Mouse (Mus musculus) midbrain, embryonic 16.5 days (tissue): ENCODE results near the gene Gm973. TPM values are rescaled to one million over a fixed set of nuclear protein-coding genes. Genes with fewer than 3 reads are reported as not detected.
"Not testable (repeated sequence)": the region's sequence is repeated elsewhere in the genome, so short reads cannot be mapped to it uniquely, and the experiment has no call there.

Source experiments
- ATAC-seq: fragments of 200-750 bp; cut with Nextera tagmentation; 2 replicates; pipeline ENCODE4 v1.8.0; 2017; ENCODE audit warnings: moderate TSS enrichment
- H3K27ac ChIP-seq: fragments of 300-500 bp; sonication (generic); 2 replicates; pipeline ENCODE4 v1.5.1; 2014; ENCODE audit warnings: mild to moderate bottlenecking, low read length, mixed read lengths
- H3K27me3 ChIP-seq: fragments of 300-500 bp; sonication (generic); 2 replicates; pipeline ENCODE4 v1.6.1; 2014; ENCODE audit warnings: low read depth, low read length, mixed read lengths; ENCODE audit not compliant: control insufficient read depth, insufficient read depth
- H3K36me3 ChIP-seq: fragments of 300-500 bp; sonication (generic); 2 replicates; pipeline ENCODE4 v1.6.1; 2014; ENCODE audit warnings: mild to moderate bottlenecking, low read length, moderate library complexity, mixed read lengths; ENCODE audit not compliant: control insufficient read depth, insufficient read depth
- H3K4me1 ChIP-seq: fragments of 300-500 bp; sonication (generic); 2 replicates; pipeline ENCODE4 v1.6.1; 2014; ENCODE audit warnings: mild to moderate bottlenecking, low read length, mixed read lengths; ENCODE audit not compliant: control insufficient read depth, insufficient read depth
- H3K4me2 ChIP-seq: fragments of 300-500 bp; sonication (generic); 2 replicates; pipeline ENCODE4 v1.6.1; 2014; ENCODE audit warnings: mild to moderate bottlenecking, low read length, mixed read lengths
- H3K4me3 ChIP-seq: fragments of 300-500 bp; sonication (generic); 2 replicates; pipeline ENCODE4 v1.5.1; 2014; ENCODE audit warnings: low read depth, mild to moderate bottlenecking, low read length, moderate library complexity, mixed read lengths
- H3K9ac ChIP-seq: fragments of 300-500 bp; sonication (generic); 2 replicates; pipeline ENCODE4 v1.6.1; 2014; ENCODE audit warnings: low read depth, low read length, mixed read lengths
- H3K9me3 ChIP-seq: fragments of 300-500 bp; sonication (generic); replicated peaks from 2 replicates; pipeline ENCODE4 v1.6.1; 2014; ENCODE audit warnings: mild to moderate bottlenecking, low read length, mixed read lengths; ENCODE audit not compliant: control insufficient read depth, poor library complexity, severe bottlenecking
- WGBS: fragments of 180-500 bp; shearing (Covaris S2); extraction: QIAGEN DNeasy Blood & Tissue Kit; methylation state at CpG from one replicate; pipeline ENCODE4 v1.1.7; 2014; 5-methylcytosine and 5-hydroxymethylcytosine counted together
- polyA plus RNA-seq: library from polyadenylated mRNA; unstranded; fragments of >200 nt; fragmentation: Nextera tagmentation; extraction: Ambion mirVana; gene quantifications from 2 replicates; pipeline ENCODE4 v1.2.1, GENCODE M21; 2015

Gene Gm973
- polyA plus RNA-seq, 1 experiment from 2014 or later = 14.1 TPM

DNA sequence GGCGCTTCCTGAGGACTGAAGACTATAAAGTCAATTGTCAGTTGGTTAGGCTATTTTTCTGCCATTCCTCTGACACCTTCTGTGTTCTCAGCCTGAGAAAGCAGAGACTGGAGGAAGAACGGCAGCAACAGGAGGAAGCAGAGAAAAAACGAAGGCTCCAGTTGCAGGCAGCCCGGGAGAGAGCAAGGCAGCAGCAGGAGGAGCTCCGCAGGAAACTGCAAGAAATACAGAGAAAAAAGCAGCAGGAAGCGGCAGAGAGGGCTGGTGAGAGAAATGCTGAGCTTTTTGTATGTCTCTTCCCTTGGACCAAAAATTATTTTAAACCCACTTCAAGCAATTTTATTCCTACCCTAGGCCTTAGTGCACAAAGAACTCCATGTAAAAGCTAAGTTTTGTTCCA lies 117.0 kb downstream of the Gm973 start:
- WGBS = 36% methylated on average over 6 of the region's 6 CpGs
- H3K27ac ChIP-seq = no peak overlapping the region
- no peak overlapping the region for H3K4me3 ChIP-seq
- no peak overlapping the region for H3K9ac ChIP-seq
- H3K4me2 ChIP-seq = no peak overlapping the region
- no peaks in the 10 kb centered on the region for H3K9me3 ChIP-seq
- H3K27me3 ChIP-seq = no peaks in the 10 kb centered on the region
- H3K4me1 ChIP-seq = no peaks in the 10 kb centered on the region
- no peaks in the 10 kb centered on the region for H3K36me3 ChIP-seq
- no peak for ATAC-seq

DNA sequence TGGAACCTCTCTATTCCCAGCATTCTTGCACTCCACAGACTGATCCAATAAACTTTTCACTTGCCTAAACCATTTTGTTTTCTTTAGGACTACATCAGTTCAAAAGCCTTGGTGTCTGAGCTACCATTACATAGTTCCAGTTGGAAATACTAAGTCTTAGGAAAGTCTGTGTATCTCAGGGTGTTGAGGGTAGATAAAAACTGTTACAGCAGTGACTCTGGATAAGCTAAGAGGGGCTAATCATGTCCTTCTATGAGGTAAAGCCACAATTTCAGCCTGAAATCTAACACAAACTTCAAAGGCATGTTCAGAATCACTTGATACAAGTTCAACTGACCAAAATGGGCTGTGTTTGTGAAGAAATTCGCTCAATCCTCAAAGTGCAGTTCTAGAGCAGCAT lies 120.3 kb downstream of the Gm973 start:
- H3K27ac ChIP-seq = no peak overlapping the region
- no peaks in the 10 kb centered on the region for H3K36me3 ChIP-seq
- no peaks in the 10 kb centered on the region for H3K9me3 ChIP-seq
- H3K4me1 ChIP-seq = no peaks in the 10 kb centered on the region
- no peak overlapping the region for H3K4me2 ChIP-seq
- ATAC-seq = no peak
- H3K4me3 ChIP-seq = no peak overlapping the region
- no peaks in the 10 kb centered on the region for H3K27me3 ChIP-seq
- H3K9ac ChIP-seq = no peak overlapping the region
- WGBS = 78% methylated on average over 1 of the region's 1 CpGs

DNA sequence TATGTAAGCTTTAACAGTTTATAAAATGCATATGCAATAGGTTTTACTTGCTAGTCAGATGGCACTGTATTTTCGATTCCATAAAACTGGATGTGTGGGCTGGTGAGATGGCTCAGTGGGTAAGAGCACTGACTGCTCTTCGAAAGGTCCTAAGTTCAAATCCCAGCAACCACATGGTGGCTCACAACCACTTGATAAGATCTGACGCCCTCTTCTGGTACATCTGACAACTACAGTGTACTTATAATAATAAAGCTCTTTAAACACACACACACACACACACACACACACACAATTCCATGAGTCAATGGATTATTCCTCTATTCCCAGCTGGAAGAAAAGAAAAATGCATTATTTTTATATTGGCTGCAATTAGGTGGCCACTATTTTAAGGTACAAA lies 122.3 kb downstream of the Gm973 start:
- 87% methylated on average over 3 of the region's 3 CpGs for WGBS
- Histone ChIP-seq H3K4me1 (no peaks in the 10 kb centered on the region), H3K36me3 (0 out of 2 replicates have a peak, but pooled peaks cover 4% of the 10 kb centered on the region), H3K27me3 (no peaks in the 10 kb centered on the region), H3K4me2 (no peak overlapping the region), H3K9ac (no peak overlapping the region), H3K4me3 (no peak overlapping the region), H3K27ac (no peak overlapping the region), H3K9me3 (no peaks in the 10 kb centered on the region)
- ATAC-seq = no peak

DNA sequence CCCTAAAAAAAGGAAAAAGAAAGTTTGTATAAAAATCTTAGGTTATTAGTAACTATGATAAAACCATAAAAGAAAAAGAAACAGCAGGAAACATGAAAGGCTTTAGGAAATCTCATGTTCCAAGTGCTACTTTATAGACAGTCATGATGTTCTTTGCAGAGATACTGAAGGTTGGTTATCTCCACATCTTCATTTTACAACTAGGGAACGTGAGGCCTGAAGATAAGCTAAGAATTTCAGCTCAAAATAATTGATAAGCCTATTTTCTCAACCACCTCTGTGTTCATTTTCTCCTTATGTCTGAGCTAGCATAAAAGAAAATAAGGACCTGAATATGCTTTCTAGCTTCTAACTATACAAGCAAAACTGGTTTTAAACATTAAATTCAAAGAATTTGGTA lies 126.4 kb downstream of the Gm973 start:
- H3K27ac ChIP-seq = no peak overlapping the region
- no peaks in the 10 kb centered on the region for H3K4me1 ChIP-seq
- H3K4me2 ChIP-seq = no peak overlapping the region
- ATAC-seq = no peak
- 86% methylated on average over 1 of the region's 1 CpGs for WGBS
- H3K27me3 ChIP-seq = no peaks in the 10 kb centered on the region
- H3K9ac ChIP-seq = no peak overlapping the region
- no peaks in the 10 kb centered on the region for H3K9me3 ChIP-seq
- H3K4me3 ChIP-seq = no peak overlapping the region
- peaks cover 8% of the 10 kb centered on the region; the same call in 1 of the 2 replicates for H3K36me3 ChIP-seq

- H3K4me3 ChIP-seq, H3K36me3 ChIP-seq, ATAC-seq: not testable (repeated sequence)
Measured at GRCm38 (mm10) chr1:59646502-59646901, 130.4 kb downstream of the Gm973 start.

DNA sequence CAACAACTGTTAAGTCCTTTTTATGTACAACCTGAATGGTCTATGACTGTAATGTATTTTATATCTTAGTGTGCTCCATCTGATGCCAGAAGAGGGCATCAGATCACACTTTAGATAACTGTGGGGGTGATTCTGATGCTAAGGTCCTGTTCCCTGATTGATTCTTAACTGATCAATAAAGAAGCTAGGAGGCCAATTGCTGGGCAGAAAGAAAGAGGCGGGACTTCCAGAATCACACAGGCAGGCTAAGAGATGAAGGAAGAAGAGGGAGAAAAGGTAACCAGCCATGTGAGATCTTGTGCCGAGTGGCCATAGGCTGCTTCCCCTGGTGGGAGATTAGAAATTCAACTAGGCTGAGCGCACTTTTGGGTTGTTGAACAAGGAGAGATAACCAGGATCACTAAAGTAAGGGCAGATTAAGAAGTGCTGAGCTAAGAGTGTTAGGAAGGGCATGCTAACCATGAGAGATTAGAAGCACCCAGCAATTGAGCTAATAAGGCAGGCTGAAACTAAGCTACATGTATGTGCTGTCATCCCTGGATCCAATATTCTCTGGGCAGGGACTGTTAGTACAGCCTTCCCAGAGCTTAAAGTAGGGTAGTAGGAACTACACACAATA lies 135.2 kb downstream of the Gm973 start:
- Histone ChIP-seq H3K4me1 (no peaks in the 10 kb centered on the region), H3K4me3 (no peak overlapping the region), H3K4me2 (no peak overlapping the region), H3K36me3 (0 out of 2 replicates have a peak, but pooled peaks cover 4% of the 10 kb centered on the region), H3K9me3 (no peaks in the 10 kb centered on the region), H3K9ac (no peak overlapping the region), H3K27me3 (no peaks in the 10 kb centered on the region), H3K27ac (no peak overlapping the region)
- 92% methylated on average over 3 of the region's 3 CpGs for WGBS
- no peak for ATAC-seq

More at GRCm38 (mm10) chr1:59646502-59646901, 130.4 kb downstream of the Gm973 start:
- H3K9ac ChIP-seq, H3K4me2 ChIP-seq, H3K27ac ChIP-seq, H3K4me1 ChIP-seq, H3K9me3 ChIP-seq, H3K27me3 ChIP-seq: not testable (repeated sequence)
- WGBS = 88% methylated on average over 2 of the region's 2 CpGs

DNA sequence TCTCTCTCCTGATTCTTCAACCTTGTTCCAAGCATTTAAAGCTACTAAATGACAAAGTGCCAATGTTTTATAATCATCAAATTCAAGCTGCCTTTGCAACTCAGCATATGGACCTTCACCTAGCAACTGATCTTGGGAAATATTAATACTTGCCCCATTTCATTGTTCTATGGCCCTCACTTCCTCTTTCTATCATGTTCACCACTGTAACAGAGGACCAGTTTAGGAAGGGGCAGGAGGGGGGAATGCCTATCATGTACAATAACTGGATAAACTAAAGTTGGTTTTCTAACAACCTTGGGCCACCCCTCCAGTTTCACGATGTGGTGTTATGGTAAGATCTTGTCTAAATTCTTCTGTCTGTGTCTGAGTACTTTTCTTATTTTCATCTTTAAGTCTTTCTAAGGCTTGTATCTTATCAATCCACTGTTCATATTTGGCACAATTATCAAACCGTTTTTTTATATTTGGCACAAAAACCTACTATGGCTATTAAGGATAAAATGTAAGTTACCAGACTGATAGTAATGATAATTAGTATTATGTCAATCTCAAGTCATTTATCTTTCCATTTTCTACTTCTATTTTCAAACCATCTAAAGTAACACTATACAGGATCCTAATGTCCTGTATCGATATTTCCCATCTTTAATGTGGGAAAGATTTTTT lies 137.3 kb downstream of the Gm973 start:
- no peaks in the 10 kb centered on the region for H3K9me3 ChIP-seq
- H3K4me3 ChIP-seq = no peak overlapping the region
- H3K27me3 ChIP-seq = no peaks in the 10 kb centered on the region
- H3K4me2 ChIP-seq = no peak overlapping the region
- H3K27ac ChIP-seq = no peak overlapping the region
- ATAC-seq = no peak
- no peaks in the 10 kb centered on the region for H3K4me1 ChIP-seq
- H3K36me3 ChIP-seq = 0 out of 2 replicates have a peak, but pooled peaks cover 4% of the 10 kb centered on the region
- no peak overlapping the region for H3K9ac ChIP-seq
- WGBS = 94% methylated on average over 3 of the region's 3 CpGs

GRCm38 (mm10) chr1:59656244-59657171 lies 140.4 kb downstream of the Gm973 start:
- Histone ChIP-seq H3K4me2 (no peak overlapping the region), H3K9me3 (no peaks in the 10 kb centered on the region), H3K9ac (no peak overlapping the region), H3K27me3 (no peaks in the 10 kb centered on the region), H3K36me3 (0 out of 2 replicates have a peak, but pooled peaks cover 2% of the 10 kb centered on the region), H3K4me1 (no peaks in the 10 kb centered on the region), H3K27ac (no peak overlapping the region), H3K4me3 (no peak overlapping the region)
- no peak for ATAC-seq
- 91% methylated on average over 7 of the region's 7 CpGs for WGBS
